Mouse (Mus musculus): ENCODE measurements around the gene Ptpn13. TPM values are rescaled to one million over a fixed set of nuclear protein-coding genes. Genes with fewer than 3 reads are reported as not detected.

Ptpn13 gene
- polyA plus RNA-seq, 1 experiment from 2014 or later: 15.6 TPM

DNA sequence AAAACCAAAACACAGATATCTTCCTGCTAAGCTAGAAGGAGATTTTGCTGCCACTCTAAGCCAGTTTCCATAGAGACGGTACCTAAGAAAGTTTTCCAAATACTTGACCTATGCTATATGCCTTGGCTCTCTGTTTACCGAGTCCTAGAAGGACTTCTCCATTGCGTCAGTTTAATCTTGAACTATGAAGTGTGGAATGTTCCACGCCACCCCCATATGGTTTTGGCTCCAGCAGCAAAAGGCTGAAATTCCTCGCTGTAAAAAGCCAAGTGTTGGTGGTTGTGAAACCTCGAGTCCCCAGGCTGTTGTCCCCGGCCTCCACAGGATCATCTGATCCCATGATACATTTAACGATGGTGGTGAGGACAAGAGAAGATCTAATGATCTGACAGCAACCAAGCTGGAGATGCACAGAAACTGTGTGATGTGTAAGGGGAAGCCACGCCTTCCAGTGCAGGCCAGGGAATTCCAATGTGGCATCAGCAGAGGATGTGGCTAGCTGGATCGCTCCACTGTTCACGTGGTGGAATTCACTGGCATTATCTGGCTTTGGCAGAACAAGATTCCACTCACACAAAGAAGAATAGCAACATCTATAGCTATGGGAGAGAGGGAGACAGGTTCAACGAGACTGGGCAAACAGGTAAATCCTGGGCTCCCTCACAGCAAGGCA lies 195.4 kb downstream of the Ptpn13 start:
- 81% methylated on average over 12 of the region's 12 CpGs for WGBS
- no peak for DNase-seq (ENCODE audit: low spot score)
- Histone ChIP-seq H3K36me3 (replicated peaks) (no peaks in the 10 kb centered on the region), H3K4me3 (no peak overlapping the region), H3K9me3 (no peaks in the 10 kb centered on the region), H3K27me3 (replicated peaks; ENCODE audit: low read depth, poor library complexity, severe bottlenecking) (no peaks in the 10 kb centered on the region), H3K27ac (replicated peaks) (no peak overlapping the region; the same call in 1 of the 2 replicates), H3K4me1 (peaks cover 6% of the 10 kb centered on the region; the same call in 1 of the 2 replicates)

DNA sequence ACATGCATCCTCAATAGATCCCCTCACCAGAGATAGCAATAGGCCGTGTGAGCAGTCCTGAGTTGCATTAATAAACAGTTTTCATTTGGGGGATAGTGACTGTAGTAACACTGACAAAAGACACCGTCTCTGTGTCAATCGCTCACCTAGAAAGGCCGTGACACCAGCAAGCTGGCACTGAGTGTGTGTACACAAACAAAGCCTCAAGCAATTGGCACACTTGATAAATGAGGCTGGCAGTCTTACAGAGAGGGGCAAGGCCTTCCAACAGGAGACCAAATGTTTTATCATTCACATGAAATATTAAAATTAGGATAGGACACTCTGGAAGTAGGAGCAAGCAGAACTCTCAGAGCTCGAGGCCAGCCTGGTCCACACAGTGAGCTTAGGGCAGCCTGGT lies 197.3 kb downstream of the Ptpn13 start:
- no peaks in the 10 kb centered on the region for H3K27me3 ChIP-seq (replicated peaks; ENCODE audit: low read depth, poor library complexity, severe bottlenecking)
- H3K4me3 ChIP-seq: no peak overlapping the region
- 91% methylated on average over 5 of the region's 5 CpGs for WGBS
- peaks cover 2% of the 10 kb centered on the region; the same call in 1 of the 2 replicates for H3K4me1 ChIP-seq
- H3K9me3 ChIP-seq: no peaks in the 10 kb centered on the region
- H3K27ac ChIP-seq (replicated peaks): no peak overlapping the region
- DNase-seq (ENCODE audit: low spot score): no peak
- H3K36me3 ChIP-seq (replicated peaks): no peaks in the 10 kb centered on the region

DNA sequence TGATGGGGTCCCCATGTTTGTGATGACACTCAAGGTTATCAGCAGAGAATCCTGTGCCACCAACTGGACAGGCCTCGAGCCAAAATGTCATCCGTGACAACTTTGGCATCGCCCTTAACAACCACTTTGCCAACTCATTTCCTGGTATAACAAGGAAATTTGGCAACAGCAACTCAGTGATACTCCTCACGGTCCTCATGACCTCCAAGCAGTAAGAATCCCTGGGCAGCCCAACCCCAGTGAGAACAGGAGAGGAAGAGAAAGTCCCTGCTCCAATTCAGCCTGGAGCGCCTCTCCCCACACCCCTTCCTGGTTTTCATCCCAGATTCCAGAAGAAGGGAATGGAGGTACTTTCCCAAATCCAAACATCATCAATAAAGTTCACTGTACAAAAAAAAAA lies 199.8 kb downstream of the Ptpn13 start:
- Histone ChIP-seq H3K4me3 (no peak overlapping the region), H3K4me1 (peaks cover 8% of the 10 kb centered on the region; the same call in 1 of the 2 replicates), H3K27me3 (replicated peaks; ENCODE audit: low read depth, poor library complexity, severe bottlenecking) (no peaks in the 10 kb centered on the region), H3K9me3 (no peaks in the 10 kb centered on the region), H3K27ac (replicated peaks) (no peak overlapping the region), H3K36me3 (replicated peaks) (no peaks in the 10 kb centered on the region)
- 92% methylated on average over 5 of the region's 5 CpGs for whole genome bisulfite sequencing
- DNase-seq (ENCODE audit: low spot score): no peak

DNA sequence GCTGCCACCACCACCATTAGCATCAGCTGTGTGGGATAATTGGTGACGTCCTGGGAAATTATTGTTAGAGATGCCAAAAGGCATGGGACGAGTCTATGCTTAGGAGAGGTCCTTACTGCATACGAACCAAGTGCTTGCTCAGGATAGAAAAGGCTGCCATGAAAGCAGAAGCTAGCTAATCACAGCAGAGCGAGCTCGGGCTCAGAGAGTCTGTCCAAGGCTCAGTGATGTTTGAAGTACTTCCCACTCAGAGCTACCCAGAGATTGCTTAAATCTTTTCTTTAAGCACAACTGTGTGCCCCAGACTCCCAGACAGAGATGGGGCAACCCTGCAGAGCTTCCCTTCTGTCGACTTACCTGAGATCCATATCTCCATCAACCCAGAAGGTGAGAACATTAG lies 203.5 kb downstream of the Ptpn13 start:
- H3K4me3 ChIP-seq: no peak overlapping the region
- H3K27ac ChIP-seq (replicated peaks): no peak overlapping the region
- no peak for DNase-seq (ENCODE audit: low spot score)
- peaks cover 8% of the 10 kb centered on the region; the same call in 1 of the 2 replicates for H3K4me1 ChIP-seq
- WGBS: 84% methylated on average over 6 of the region's 6 CpGs
- no peaks in the 10 kb centered on the region for H3K27me3 ChIP-seq (replicated peaks; ENCODE audit: low read depth, poor library complexity, severe bottlenecking)
- H3K36me3 ChIP-seq (replicated peaks): no peaks in the 10 kb centered on the region
- H3K9me3 ChIP-seq: no peaks in the 10 kb centered on the region

DNA sequence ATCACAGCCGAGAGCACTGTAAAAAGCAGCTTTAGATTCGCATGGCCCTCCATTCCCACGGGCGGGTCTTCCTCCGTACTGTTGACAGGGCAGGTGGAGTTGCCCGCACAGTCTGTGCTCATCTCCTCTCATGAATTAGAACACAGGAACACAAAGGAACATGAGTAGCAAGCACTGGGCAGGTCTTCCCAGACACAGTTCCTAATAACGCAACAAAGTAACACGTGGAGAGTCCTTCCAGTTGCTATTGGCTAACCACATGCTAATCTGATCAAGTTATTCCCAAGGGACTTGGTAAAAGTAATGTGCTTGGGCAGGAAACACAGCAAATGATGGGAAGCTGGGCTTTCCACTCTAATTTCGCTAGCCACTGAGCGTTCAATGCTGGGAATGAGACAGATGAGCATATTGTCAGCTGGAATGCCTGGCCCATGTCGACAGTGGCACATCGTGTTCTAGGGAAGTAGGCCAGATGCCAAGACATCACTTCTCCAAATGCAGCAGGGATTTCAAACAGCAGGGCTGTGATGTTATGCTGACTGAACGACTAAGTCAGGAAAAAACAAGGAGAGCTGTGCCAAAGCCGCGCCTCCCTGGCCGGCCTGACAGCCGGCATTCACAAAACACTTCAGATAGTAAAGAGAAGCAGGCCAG lies 204.2 kb downstream of the Ptpn13 start, which contains the start of gene Slc10a6:
Slc10a6 (minus strand) TSS at position 293 of the 654 bp plus-strand sequence.
- H3K27me3 ChIP-seq (replicated peaks; ENCODE audit: low read depth, poor library complexity, severe bottlenecking): no peaks in the 10 kb centered on the region
- H3K27ac ChIP-seq (replicated peaks): no peak within 1 kb of the TSS
- H3K36me3 ChIP-seq (replicated peaks): no peaks in the 10 kb centered on the region
- H3K4me3 ChIP-seq: no peak within 1 kb of the TSS
- no peaks in the 10 kb centered on the region for H3K9me3 ChIP-seq
- 75% methylated on average over 17 of the region's 17 CpGs for WGBS
- peaks cover 8% of the 10 kb centered on the region; the same call in 1 of the 2 replicates for H3K4me1 ChIP-seq
- no peak for DNase-seq (ENCODE audit: low spot score)

DNA sequence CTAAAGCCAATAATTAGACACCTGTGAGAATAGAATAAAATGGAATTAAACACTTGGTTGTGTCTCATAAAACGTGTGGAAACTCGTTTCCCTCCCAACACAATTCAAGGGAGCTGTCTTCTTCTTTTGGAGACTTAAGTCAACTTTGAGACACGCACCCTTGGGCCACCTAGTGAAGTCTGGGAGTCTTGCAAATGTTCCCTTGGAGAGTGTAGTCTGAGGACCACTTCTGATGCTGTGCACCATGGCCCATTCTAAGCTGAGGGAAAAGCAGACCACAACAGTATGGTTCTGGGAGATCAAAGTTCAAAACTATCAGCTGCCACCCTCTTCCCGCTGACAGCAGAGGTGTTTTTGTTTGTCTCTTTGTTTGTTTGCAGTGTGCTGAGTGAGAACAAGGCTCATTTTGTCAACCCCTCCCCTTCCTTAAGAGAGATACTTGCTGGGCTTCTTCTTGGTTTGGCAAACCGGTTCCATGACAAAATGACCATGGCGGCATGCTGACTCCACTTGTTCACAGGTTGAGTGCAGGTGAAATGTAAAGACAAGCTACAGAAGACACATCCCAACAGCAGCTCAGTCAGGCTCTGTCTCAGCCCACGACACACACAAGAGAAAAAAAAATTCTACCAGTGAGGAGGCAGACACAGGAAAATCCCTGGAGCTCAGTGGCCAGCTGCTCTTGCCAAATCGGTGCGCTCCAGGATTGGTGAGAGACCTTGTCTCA lies 205.0 kb downstream of the Ptpn13 start:
- Histone ChIP-seq H3K9me3 (no peaks in the 10 kb centered on the region), H3K27ac (replicated peaks) (no peak overlapping the region)
- 80% methylated on average over 9 of the region's 9 CpGs for WGBS

DNA sequence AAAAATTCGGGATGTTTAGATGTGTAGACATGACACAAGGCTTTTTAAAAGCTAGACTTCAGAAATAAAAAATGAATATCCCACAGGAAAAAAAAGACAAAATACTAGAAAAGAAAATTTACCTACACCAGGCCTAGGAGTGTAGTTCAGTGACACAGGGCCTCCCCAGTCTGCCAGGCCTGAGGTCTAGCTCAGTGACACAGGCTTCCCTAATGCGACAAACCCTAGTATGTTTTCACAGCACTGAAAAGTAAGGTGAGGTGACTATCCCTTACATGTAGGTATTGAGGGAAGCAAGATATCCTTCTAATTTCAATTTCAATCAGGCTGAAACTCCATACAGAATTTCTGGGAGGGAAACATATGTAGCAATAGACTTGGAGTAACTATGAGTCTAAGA lies 212.2 kb downstream of the Ptpn13 start:
- Histone ChIP-seq H3K4me3 (no peak overlapping the region), H3K4me1 (no peaks in the 10 kb centered on the region), H3K36me3 (replicated peaks) (no peaks in the 10 kb centered on the region), H3K9me3 (no peaks in the 10 kb centered on the region), H3K27me3 (replicated peaks; ENCODE audit: low read depth, poor library complexity, severe bottlenecking) (no peaks in the 10 kb centered on the region), H3K27ac (replicated peaks) (no peak overlapping the region)
- 84% methylated on average over 2 of the region's 2 CpGs for WGBS
- no peak for DNase-seq (ENCODE audit: low spot score)

More for the DNA sequence above, 205.0 kb downstream of the Ptpn13 start:
- H3K4me1 ChIP-seq: peaks cover 8% of the 10 kb centered on the region; the same call in 1 of the 2 replicates
- no peak overlapping the region for H3K4me3 ChIP-seq
- no peak for DNase-seq (ENCODE audit: low spot score)
- no peaks in the 10 kb centered on the region for H3K36me3 ChIP-seq (replicated peaks)
- no peaks in the 10 kb centered on the region for H3K27me3 ChIP-seq (replicated peaks; ENCODE audit: low read depth, poor library complexity, severe bottlenecking)

DNA sequence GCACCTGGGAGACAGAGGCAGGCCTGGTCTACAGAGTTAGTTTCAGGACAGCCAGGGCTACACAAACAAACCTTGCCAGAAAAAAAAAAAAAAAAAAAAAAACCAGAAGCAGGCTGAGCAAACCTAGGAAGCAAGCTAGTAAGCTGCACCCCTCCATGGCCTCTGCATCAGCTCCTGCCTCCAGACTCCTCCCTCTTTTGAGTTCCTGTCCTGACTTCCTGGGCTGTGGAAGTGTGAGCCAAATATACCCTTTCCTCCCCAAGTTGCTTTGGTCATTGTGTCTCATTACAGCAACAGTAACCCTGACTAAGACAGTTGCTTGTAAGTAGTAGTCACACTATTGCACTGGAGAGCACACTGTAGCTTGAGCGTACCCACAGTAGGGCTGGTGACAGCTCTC lies 219.2 kb downstream of the Ptpn13 start:
- H3K4me3 ChIP-seq: no peak overlapping the region
- no peaks in the 10 kb centered on the region for H3K9me3 ChIP-seq
- no peaks in the 10 kb centered on the region for H3K36me3 ChIP-seq (replicated peaks)
- no peak overlapping the region for H3K27ac ChIP-seq (replicated peaks)
- 90% methylated on average over 1 of the region's 1 CpGs for WGBS
- peaks cover 7% of the 10 kb centered on the region for H3K4me1 ChIP-seq
- no peaks in the 10 kb centered on the region for H3K27me3 ChIP-seq (replicated peaks; ENCODE audit: low read depth, poor library complexity, severe bottlenecking)
- DNase-seq (ENCODE audit: low spot score): no peak

DNA sequence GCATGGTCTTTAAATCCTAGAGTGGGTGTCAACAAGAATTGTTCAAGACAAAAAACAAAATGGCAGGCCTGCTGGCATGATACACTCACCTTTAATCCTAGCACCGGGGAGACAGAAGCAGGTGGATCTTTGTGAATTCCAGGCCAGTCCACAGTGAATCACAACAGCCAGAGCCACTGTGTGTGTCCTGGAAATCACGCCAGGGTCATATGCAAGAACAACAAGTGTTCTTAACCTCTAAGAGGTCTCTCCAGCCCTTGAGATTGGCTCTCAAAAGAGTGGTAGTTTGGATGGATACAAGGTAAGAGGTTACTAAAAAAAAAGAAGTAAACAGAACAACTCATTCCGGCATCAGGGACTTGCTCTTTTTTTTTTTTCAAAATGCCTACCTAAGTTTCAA lies 222.3 kb downstream of the Ptpn13 start:
- no peaks in the 10 kb centered on the region for H3K27me3 ChIP-seq (replicated peaks; ENCODE audit: low read depth, poor library complexity, severe bottlenecking)
- no peak overlapping the region for H3K27ac ChIP-seq (replicated peaks)
- WGBS: 83% methylated on average over 3 of the region's 3 CpGs
- H3K4me1 ChIP-seq: peaks cover 7% of the 10 kb centered on the region
- no peaks in the 10 kb centered on the region for H3K36me3 ChIP-seq (replicated peaks)
- DNase-seq (ENCODE audit: low spot score): no peak
- H3K9me3 ChIP-seq: no peaks in the 10 kb centered on the region
- H3K4me3 ChIP-seq: no peak overlapping the region

Other genes starting within 250 kb of the Ptpn13 start
- gene Mapk10, start 213.9 kb upstream of the Ptpn13 start, polyA plus RNA-seq (2016; fragmentation: Nextera tagmentation; extraction: Ambion mirVana): 6.6 and 7.2 TPM in 2 replicates
- gene Slc10a6, start 204.2 kb downstream of the Ptpn13 start, polyA plus RNA-seq (2016; fragmentation: Nextera tagmentation; extraction: Ambion mirVana): not detected in 2 replicates
- 0.26 and 0.31 TPM in 2 replicates for gene 1700016H13Rik, start 230.8 kb downstream of the Ptpn13 start, polyA plus RNA-seq (2016; fragmentation: Nextera tagmentation; extraction: Ambion mirVana)

Measured in embryonic facial prominence, embryonic 10.5 days (tissue).